Mouse (Mus musculus): ENCODE data around the gene Slc39a11. TPM values are rescaled to one million over a fixed set of nuclear protein-coding genes. Genes with fewer than 3 reads are reported as not detected.

The Slc39a11 gene
- polyA plus RNA-seq, 1 experiment from 2014 or later: 32.2 TPM

DNA sequence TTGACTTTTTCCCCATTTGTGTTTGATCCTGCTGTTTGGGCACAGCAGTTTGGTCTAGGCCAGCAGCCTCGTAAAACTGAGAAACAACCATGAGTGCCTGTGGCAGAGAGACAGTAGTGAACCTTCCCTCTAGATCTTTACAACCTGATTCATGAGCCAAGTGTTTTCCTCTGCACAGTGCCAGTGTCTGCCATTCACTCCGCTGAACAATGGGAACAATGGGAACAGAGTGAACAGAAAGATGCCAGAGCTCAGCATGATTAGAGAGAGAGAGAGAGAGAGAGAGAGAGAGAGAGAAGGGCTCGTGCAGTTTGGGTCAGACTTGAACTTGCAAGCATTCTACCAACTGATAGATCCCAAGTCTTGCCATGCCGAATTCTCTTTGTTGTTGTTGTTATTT lies 199.2 kb downstream of the Slc39a11 start:
- H3K4me1 ChIP-seq (replicated peaks): peaks cover 39% of the 10 kb centered on the region
- ATAC-seq (ENCODE audit: low FRiP score): no peak
- H3K9ac ChIP-seq: no peak overlapping the region
- no peaks in the 10 kb centered on the region for H3K36me3 ChIP-seq
- peaks cover 3% of the 10 kb centered on the region; the same call in 1 of the 2 replicates for H3K9me3 ChIP-seq
- no peak overlapping the region for H3K4me2 ChIP-seq
- H3K27me3 ChIP-seq: no peaks in the 10 kb centered on the region
- H3K27ac ChIP-seq: no peak overlapping the region
- H3K4me3 ChIP-seq: no peak overlapping the region
- 40% methylated on average over 4 of the region's 4 CpGs for WGBS

DNA sequence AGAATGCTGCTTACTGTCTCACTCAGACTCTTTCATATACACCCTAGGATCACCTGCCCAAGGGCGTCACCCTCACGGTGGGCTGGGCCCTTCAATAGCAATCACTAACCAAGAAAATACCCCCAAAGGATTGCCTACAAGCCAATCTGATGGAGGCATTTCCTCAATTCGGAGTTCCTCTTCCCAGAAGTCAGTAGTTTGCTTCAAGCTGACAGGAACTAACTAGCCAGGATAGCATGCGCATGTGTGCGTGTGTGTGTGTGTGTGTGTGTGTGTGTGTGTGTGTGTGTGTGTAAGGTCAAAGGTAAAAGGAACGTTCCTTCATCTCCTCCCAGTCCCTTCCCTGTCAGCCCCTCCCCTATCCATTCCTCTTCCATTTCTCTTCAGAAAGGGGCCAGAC lies 199.9 kb downstream of the Slc39a11 start:
- no peaks in the 10 kb centered on the region for H3K27me3 ChIP-seq
- WGBS: 69% methylated on average over 6 of the region's 6 CpGs
- no peak for ATAC-seq (ENCODE audit: low FRiP score)

DNA sequence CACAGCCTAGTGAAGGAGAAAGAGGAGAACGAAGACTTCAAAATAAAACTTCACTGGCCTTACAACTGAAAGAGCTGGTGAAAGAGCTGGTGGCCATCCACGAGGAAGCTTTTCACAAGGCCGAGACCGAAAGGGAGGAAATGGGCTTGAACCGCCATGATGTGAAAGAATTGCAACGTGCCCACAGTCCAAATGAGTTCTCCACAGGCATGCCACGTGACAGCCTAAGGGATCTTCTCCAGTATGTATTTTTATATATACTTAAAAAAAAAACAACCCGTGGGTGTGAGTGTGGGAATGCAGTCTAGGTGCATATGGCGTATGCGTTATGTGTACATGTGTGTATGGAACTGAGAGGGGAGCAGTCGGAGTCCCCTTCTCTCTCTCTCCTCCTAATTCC lies 207.8 kb downstream of the Slc39a11 start:
- Histone ChIP-seq H3K27ac (no peak overlapping the region), H3K4me2 (no peak overlapping the region), H3K4me1 (replicated peaks) (peaks cover 22% of the 10 kb centered on the region), H3K9ac (no peak overlapping the region), H3K9me3 (peaks cover 11% of the 10 kb centered on the region), H3K27me3 (peaks cover 9% of the 10 kb centered on the region; the same call in 1 of the 2 replicates), H3K4me3 (no peak overlapping the region), H3K36me3 (no peaks in the 10 kb centered on the region)
- WGBS: 95% methylated on average over 11 of the region's 11 CpGs
- no peak for ATAC-seq (ENCODE audit: low FRiP score)

More for the DNA sequence above, 199.9 kb downstream of the Slc39a11 start:
- H3K4me1 ChIP-seq (replicated peaks): peaks cover 39% of the 10 kb centered on the region
- H3K9ac ChIP-seq: no peak overlapping the region
- no peaks in the 10 kb centered on the region for H3K36me3 ChIP-seq
- H3K4me2 ChIP-seq: no peak overlapping the region
- H3K9me3 ChIP-seq: peaks cover 3% of the 10 kb centered on the region; the same call in 1 of the 2 replicates
- no peak overlapping the region for H3K27ac ChIP-seq
- H3K4me3 ChIP-seq: no peak overlapping the region

DNA sequence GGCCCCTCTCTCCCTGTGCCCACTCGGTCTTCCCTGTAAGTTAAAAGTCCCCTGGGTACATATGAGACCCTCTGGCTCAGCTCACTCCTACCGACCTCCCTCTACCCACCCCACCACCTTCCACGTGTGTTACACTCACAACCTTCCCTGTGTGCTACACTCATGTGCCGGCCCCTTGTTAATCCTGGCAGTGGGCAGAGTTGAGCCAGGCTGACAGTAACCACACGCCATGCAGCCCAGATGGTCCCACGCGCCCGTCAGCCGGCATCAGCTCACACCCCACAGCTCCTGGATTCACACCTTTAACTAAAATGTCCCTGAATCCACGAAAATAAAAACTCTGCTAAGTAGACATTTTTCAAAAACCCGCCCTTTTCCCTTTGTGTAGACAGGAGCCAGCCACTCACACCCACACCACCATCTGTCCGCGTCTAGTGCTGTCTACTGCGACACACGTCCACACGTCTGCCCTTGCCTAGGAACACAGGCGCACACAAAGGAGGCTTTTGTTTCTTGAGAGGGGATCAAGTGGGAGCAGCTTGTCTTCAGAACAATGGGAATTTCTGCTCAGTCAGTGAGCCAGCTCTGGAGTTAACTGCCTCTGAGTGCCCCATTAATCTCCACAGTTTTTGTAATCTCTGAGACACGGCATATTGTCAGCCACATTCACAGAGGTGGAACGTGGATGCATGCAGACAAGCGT lies 210.4 kb downstream of the Slc39a11 start:
- H3K4me1 ChIP-seq (replicated peaks): peaks cover 22% of the 10 kb centered on the region
- H3K4me3 ChIP-seq: no peak overlapping the region
- peak; percentile 85 for ATAC-seq (ENCODE audit: low FRiP score)
- peak overlapping the region; percentile 43; the same call in 1 of the 2 replicates for H3K9ac ChIP-seq
- peaks cover 9% of the 10 kb centered on the region; the same call in 1 of the 2 replicates for H3K27me3 ChIP-seq
- WGBS: 17% methylated on average over 20 of the region's 20 CpGs
- peak overlapping the region; percentile 85 for H3K27ac ChIP-seq
- H3K36me3 ChIP-seq: no peaks in the 10 kb centered on the region
- H3K4me2 ChIP-seq: peak overlapping the region; percentile 9
- peaks cover 8% of the 10 kb centered on the region for H3K9me3 ChIP-seq

DNA sequence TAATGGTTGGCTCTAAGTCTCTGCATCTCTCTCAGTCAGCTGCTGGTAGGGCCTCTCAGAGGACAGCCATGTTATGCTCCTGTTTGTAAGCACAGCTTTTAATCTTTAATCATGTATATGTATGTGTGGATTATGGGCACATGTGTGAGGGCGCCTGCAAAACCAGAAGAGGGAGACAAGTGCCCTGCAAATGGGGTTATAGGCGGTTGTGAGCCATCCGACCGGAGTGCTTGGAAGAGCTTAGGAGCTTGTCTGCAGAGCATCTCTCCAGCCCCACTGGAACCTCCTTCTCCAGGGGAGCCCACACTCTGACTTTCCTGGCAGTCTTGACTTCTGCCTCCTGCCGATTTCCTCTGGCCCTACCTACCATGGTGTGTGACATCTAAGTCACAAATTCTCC lies 211.0 kb downstream of the Slc39a11 start:
- Histone ChIP-seq H3K27ac (peak overlapping the region; percentile 85), H3K4me1 (replicated peaks) (peaks cover 22% of the 10 kb centered on the region), H3K4me2 (peak overlapping the region; percentile 9; the same call in 1 of the 2 replicates), H3K36me3 (no peaks in the 10 kb centered on the region), H3K27me3 (peaks cover 9% of the 10 kb centered on the region; the same call in 1 of the 2 replicates), H3K9me3 (peaks cover 8% of the 10 kb centered on the region), H3K4me3 (no peak overlapping the region), H3K9ac (0 out of 2 replicates have a peak overlapping the region, but pooled peaks have one; percentile 43)
- ATAC-seq (ENCODE audit: low FRiP score): peak; percentile 27; the same call in 1 of the 2 replicates
- 80% methylated on average over 5 of the region's 5 CpGs for WGBS

DNA sequence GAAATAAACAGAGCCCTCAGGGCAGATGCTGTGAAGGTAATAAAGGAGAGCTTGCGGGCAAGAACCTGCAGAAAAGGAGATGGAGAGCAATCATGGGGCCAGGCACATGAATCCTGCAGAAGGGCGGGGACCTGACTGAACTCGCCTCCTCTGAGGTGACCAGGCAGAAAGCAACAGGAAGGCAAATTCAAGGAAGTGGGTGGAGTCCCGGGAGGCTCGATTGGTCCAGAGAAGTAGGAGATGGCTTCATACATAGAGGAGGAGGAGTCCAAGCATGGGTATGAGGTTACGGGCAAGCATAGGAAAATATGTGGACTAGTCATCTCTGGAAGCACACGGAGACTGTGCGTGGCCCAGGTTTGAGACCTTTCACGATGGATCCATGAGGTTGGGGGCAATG lies 212.5 kb downstream of the Slc39a11 start:
- H3K27ac ChIP-seq: no peak overlapping the region
- H3K4me3 ChIP-seq: no peak overlapping the region
- no peak for ATAC-seq (ENCODE audit: low FRiP score)
- peaks cover 9% of the 10 kb centered on the region; the same call in 1 of the 2 replicates for H3K27me3 ChIP-seq
- H3K4me2 ChIP-seq: no peak overlapping the region
- H3K36me3 ChIP-seq: no peaks in the 10 kb centered on the region
- no peak overlapping the region for H3K9ac ChIP-seq
- peaks cover 9% of the 10 kb centered on the region for H3K9me3 ChIP-seq
- peaks cover 22% of the 10 kb centered on the region for H3K4me1 ChIP-seq (replicated peaks)
- WGBS: 91% methylated on average over 9 of the region's 9 CpGs

DNA sequence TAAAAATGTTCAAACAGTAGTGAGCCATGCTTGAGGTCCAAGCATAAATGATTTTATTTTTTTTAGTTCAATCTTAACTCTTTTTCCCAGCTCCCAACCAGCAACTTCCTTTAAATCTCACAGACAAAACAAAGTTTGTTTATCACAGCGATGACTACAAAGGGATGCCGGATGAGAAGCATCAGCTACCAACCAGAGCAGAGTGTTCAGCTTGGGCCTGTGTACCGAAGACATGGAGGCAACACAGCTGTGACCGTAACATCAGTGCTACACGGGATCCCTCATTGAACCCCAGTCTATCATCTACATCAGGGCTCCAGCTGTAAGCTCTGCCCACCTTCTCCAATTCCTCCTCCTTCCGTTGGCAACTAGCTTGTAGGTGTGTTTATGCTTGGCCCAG lies 213.6 kb downstream of the Slc39a11 start:
- no peak overlapping the region for H3K4me2 ChIP-seq
- H3K27me3 ChIP-seq: peaks cover 9% of the 10 kb centered on the region; the same call in 1 of the 2 replicates
- H3K9ac ChIP-seq: no peak overlapping the region
- no peak overlapping the region for H3K4me3 ChIP-seq
- H3K36me3 ChIP-seq: no peaks in the 10 kb centered on the region
- peaks cover 23% of the 10 kb centered on the region for H3K4me1 ChIP-seq (replicated peaks)
- ATAC-seq (ENCODE audit: low FRiP score): no peak
- peaks cover 10% of the 10 kb centered on the region for H3K9me3 ChIP-seq
- H3K27ac ChIP-seq: no peak overlapping the region
- WGBS: 91% methylated on average over 6 of the region's 6 CpGs

DNA sequence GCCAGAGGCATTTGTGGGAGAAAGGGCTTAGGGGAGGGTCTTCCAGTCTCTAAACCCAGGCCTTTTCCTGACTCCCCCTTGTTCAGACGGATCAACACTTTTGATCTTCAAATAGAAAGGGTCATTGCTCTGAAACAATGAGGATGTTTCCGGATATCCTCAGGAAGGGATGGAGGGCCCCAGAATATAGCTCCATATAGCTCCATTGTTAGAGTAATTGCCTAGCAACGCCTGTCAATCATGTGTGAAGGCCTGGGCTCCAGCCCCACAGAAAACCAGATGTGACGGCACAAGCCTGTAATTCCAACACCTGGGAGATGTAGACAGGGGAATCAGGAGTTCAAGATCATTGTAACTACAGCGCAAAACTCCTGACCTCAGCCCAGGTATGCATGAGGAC lies 214.2 kb downstream of the Slc39a11 start:
- Histone ChIP-seq H3K27ac (no peak overlapping the region), H3K9me3 (peaks cover 6% of the 10 kb centered on the region; the same call in 1 of the 2 replicates), H3K36me3 (no peaks in the 10 kb centered on the region), H3K4me2 (no peak overlapping the region), H3K27me3 (peaks cover 9% of the 10 kb centered on the region; the same call in 1 of the 2 replicates), H3K9ac (no peak overlapping the region), H3K4me1 (replicated peaks) (peaks cover 25% of the 10 kb centered on the region), H3K4me3 (no peak overlapping the region)
- WGBS: 40% methylated on average over 5 of the region's 5 CpGs
- no peak for ATAC-seq (ENCODE audit: low FRiP score)

DNA sequence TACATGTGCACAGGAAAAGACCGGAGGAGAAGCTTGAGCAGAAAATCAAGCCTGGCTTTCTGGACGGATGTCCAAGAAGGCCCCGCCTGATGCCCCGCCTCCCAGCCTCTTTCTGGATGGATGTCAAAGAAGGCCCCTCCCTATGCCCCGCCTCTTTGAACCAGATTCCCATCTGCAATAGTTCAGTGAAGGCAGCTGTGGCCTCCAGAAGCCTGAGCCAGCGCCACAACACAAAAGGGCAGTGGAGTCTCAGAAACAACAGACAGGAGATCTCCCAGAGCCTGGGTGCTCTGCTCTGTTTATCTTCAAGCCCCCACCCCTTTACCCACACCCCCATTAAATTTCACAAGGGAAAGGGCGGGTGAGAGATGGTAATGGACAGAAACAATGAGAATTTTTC lies 218.7 kb downstream of the Slc39a11 start:
- Histone ChIP-seq H3K9ac (no peak overlapping the region), H3K4me1 (replicated peaks) (peaks cover 11% of the 10 kb centered on the region), H3K36me3 (no peaks in the 10 kb centered on the region), H3K4me2 (no peak overlapping the region), H3K9me3 (peaks cover 6% of the 10 kb centered on the region; the same call in 1 of the 2 replicates), H3K27me3 (peaks cover 4% of the 10 kb centered on the region; the same call in 1 of the 2 replicates), H3K4me3 (no peak overlapping the region), H3K27ac (peak overlapping the region; percentile 5; the same call in 1 of the 2 replicates)
- WGBS: 65% methylated on average over 7 of the region's 7 CpGs
- no peak for ATAC-seq (ENCODE audit: low FRiP score)

DNA sequence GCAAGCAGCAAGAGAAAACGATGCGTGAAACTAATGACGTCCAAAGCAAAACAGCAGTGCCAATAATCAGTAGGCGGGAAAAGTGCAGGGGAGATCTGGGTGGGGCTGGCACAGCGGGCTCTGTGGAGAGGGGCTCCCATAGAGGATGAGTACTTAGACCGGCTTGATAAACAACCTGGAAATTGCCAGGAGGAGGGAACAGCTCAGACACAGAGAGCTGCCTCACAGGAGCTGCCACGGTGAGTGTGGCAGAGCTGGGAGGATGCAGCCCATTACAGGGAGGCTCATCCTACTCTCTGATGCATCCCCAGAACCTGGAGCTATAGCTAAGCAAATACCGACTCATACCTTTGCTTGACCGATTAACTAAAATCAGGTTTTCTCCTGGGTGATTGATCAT lies 224.0 kb downstream of the Slc39a11 start:
- Histone ChIP-seq H3K4me3 (no peak overlapping the region), H3K36me3 (no peaks in the 10 kb centered on the region), H3K27me3 (peaks cover 4% of the 10 kb centered on the region; the same call in 1 of the 2 replicates), H3K27ac (peak overlapping the region; percentile 76), H3K9ac (no peak overlapping the region), H3K9me3 (no peaks in the 10 kb centered on the region), H3K4me2 (no peak overlapping the region), H3K4me1 (replicated peaks) (peaks cover 26% of the 10 kb centered on the region)
- peak; percentile 62; the same call in 1 of the 2 replicates for ATAC-seq (ENCODE audit: low FRiP score)
- 55% methylated on average over 9 of the region's 9 CpGs for WGBS

DNA sequence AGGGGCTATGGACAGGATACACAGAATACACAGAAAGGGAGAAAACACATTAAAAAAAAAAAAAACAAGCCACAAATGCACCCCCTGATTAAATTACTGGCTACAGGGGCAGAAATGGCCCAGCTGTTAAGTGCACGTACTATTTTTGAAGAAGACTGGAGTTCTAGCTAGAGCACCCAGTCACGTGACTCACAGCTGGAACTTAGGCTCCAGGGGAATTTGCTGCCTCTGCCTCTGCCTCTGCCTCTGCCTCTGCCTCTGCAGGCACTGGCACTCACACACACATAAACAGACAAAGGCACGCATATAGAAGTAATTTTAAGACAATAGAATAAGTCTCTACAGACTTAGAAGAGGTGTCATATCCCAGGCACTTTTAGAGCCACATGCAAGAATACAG lies 224.4 kb downstream of the Slc39a11 start:
- H3K9ac ChIP-seq: no peak overlapping the region
- no peak overlapping the region for H3K4me3 ChIP-seq
- WGBS: 63% methylated on average over 3 of the region's 3 CpGs
- no peak overlapping the region for H3K4me2 ChIP-seq
- H3K27ac ChIP-seq: peak overlapping the region; percentile 76
- peaks cover 28% of the 10 kb centered on the region for H3K4me1 ChIP-seq (replicated peaks)
- H3K9me3 ChIP-seq: no peaks in the 10 kb centered on the region
- ATAC-seq (ENCODE audit: low FRiP score): no peak
- H3K27me3 ChIP-seq: peaks cover 4% of the 10 kb centered on the region; the same call in 1 of the 2 replicates
- H3K36me3 ChIP-seq: no peaks in the 10 kb centered on the region

DNA sequence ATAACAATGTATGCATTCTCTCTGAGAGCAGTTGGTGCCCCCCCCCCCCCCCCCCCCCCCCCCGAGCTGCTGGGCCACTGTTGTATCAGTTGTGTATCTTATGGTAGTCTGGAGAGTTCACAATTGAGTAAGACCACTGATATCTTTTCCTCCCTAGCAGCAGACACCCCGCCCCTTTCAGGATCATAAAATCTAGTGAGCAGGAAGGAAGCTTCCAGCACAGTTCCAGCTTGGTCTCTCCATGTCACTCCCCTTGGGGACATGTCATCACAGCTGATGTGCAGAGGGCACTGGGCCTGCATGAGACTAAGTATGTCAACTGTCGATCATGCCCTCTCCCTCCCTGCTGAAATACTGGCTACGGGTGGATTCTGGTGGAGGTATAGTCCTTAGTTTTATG lies 225.1 kb downstream of the Slc39a11 start:
- H3K36me3 ChIP-seq: no peaks in the 10 kb centered on the region
- H3K9ac ChIP-seq: no peak overlapping the region
- peaks cover 4% of the 10 kb centered on the region; the same call in 1 of the 2 replicates for H3K27me3 ChIP-seq
- WGBS: 82% methylated on average over 3 of the region's 4 CpGs
- no peak overlapping the region for H3K4me3 ChIP-seq
- no peaks in the 10 kb centered on the region for H3K9me3 ChIP-seq
- no peak overlapping the region for H3K4me2 ChIP-seq
- ATAC-seq (ENCODE audit: low FRiP score): no peak
- H3K4me1 ChIP-seq (replicated peaks): peaks cover 28% of the 10 kb centered on the region
- no peak overlapping the region for H3K27ac ChIP-seq

DNA sequence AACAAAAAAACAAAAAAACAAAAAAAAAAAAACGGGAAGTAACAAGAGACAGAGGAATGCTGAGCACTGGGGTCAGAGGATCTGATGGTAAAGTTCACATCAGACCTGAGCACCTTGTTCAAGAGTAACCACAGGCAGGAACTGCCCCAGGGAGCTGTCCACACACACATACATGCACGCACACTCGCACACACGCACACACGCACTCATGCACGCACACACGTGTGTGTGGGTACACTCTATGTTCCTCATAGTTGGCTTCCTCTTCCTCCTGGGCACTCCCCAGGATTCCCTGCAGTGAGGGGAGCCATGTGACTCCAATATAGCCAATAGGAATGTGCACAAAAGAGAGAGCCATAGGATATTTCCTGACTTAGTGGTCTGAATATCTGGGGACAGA lies 227.3 kb downstream of the Slc39a11 start:
- Histone ChIP-seq H3K4me1 (replicated peaks) (peaks cover 31% of the 10 kb centered on the region), H3K27ac (no peak overlapping the region), H3K27me3 (no peaks in the 10 kb centered on the region), H3K9me3 (no peaks in the 10 kb centered on the region), H3K9ac (no peak overlapping the region), H3K4me2 (no peak overlapping the region), H3K36me3 (no peaks in the 10 kb centered on the region), H3K4me3 (no peak overlapping the region)
- 94% methylated on average over 7 of the region's 7 CpGs for WGBS
- no peak for ATAC-seq (ENCODE audit: low FRiP score)

All from hindbrain, embryonic 13.5 days (tissue).